Mouse (Mus musculus): ENCODE measurements around the gene Rpl27a.

Rpl27a gene

DNA sequence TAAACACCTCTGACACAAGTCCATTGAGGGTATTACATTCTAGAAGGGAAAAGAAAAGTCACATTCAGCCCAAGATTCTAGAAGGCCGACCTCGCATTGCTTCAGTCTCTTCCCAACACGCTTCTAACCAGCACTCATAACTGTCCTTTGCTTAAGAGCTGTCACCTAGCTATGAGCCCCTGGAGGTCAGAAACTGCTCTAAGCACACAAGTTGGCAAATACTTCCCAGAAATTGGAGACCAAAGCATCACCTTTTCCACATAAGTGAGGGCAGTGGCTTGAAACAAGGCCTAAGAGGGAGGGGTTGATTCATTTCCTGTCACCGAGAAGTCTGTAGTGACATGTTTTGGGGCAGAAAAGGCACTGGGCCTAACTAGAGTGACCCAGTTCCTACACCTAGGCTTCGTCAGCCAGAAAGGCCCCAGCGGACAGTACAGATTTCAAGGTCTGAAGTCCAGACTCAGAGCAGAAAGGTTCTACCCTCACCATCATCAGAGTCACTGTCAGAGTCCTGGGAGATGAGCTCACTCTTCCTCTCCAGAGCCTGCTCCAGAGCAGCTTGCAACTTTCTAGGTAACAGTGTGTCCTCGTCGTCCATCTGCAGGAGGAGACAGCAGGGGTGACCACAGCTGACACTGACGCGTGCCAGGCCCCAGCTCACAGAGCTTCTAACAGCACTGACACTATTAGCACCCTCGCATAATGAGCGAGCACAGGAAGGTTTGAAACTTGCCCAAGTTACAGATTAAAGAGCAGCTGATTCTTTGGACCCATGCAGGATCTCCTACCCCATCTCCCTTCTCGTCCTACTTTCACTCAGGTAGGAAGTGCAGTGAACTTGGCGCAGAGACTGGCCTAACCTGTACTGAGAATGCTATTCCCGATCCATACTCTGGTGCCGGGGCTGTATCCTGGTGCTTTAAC lies 7.1 kb downstream of the Rpl27a start:
- DNase-seq (ENCODE audit: low read depth), result no peak

- no peak for DNase-seq (ENCODE audit: low read depth)
Observed at GRCm38 (mm10) chr7:109527536-109527935, 8.6 kb downstream of the Rpl27a start.

DNA sequence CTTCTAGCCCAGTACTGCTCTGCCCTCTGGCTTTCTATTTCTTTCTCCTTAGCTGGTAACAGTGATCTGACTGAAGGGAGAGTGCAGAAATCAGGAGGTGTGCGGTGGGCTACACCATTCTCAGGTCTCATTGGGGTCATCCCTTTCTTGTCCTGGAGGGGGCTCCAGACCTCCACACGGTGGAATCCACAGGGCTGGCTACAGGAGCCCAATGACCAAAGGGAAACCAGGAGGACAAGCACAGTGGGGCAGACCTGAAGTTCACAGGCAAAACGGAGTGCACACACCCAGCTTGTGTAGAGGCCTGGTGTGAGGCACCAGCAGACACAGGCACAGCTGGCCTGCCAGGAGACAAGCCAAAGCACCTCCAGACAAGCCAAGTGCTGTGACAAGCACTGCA lies 9.4 kb downstream of the Rpl27a start:
- DNase-seq (ENCODE audit: low read depth), result no peak

DNA sequence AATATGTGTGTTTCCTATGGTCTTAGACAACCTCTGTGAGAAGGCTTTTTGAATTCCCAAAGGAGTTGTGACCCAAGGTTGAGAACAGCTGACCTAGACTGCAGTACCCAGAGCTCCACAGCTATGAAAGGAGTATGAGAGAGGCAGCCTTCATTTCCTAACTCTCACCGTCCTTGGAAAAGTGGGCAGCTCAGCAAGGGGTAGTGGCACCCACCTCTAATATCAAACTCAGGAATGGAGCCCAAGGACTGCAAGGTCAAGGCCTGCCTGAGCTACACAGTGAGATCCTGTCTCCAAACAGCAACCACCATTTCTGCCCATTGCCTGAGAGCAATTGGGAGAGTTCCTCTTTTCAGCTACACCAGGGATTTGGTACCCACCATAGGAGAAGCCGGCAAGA lies 10.8 kb downstream of the Rpl27a start:
- no peak for DNase-seq (ENCODE audit: low read depth)

GRCm38 (mm10) chr7:109531501-109531900 lies 12.6 kb downstream of the Rpl27a start:
- no peak for DNase-seq (ENCODE audit: low read depth)

GRCm38 (mm10) chr7:109532691-109533090 lies 13.7 kb downstream of the Rpl27a start:
- DNase-seq (ENCODE audit: low read depth), result no peak

- DNase-seq (ENCODE audit: low read depth), result peak; percentile 9
Observed at GRCm38 (mm10) chr7:109533129-109533528, 14.2 kb downstream of the Rpl27a start.

GRCm38 (mm10) chr7:109533888-109534287 lies 14.9 kb downstream of the Rpl27a start:
- no peak for DNase-seq (ENCODE audit: low read depth)

DNA sequence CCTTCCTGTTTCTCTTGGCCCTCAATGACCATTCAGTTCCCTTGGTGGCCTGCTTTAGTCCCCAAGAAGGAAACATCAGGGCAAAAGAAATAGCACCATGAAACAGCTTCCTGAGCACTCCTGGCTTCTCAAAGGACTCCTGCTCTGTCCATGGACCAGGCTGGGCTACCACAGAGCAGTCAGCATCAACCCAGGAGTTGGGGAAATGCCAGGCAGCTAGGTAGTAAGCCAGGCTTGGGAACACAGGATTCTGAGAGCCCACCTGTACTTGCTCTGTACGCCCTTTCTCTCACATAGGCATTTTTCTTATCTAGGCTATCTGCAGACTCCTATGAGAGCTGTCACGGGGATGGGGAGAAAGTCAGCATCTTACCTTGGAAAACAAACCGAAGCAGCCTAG lies 16.0 kb downstream of the Rpl27a start:
- DNase-seq (ENCODE audit: low read depth), result no peak

DNA sequence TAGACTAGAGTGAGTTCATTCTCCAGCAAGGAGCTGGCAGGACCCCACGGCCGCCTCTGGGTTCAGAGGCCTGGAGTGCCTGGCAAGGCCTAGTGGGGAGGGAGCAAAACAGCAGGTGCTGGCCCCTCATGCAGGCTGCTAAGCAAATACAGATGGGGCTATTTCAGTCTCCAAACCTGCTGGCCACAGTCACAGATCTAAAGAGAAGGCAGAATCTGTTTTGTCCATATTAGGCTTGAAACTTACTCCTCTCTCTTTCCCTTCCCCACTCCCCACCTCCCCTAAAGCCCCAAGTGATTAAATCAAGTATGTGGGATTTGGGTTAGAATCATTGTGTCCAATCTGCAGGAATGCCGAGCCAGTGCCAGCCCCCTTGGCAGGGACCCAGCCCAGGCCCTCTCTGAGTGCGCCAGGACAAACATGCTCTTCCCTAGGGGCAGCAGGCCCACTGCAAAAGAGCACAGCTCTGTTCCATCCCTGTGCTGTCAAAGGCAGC lies 17.6 kb downstream of the Rpl27a start:
- no peak for DNase-seq (ENCODE audit: low read depth)

- DNase-seq (ENCODE audit: low read depth), result no peak
Observed at GRCm38 (mm10) chr7:109540902-109541301, 22.0 kb downstream of the Rpl27a start.

- DNase-seq (ENCODE audit: low read depth), result no peak
Observed at GRCm38 (mm10) chr7:109541609-109542363, 22.8 kb downstream of the Rpl27a start.

DNA sequence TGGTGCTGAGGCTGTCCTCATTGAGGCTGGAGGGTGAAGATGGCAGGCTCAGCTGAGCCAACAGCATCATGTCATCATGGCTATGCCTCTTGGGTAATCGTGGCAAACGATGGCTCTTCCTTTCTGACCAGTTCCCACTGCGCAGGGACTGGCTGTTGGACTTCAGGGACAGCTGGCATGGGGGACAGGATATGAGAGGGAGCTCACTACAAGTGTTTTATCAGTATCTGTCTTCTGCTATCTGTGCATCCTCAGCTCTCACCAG lies 23.3 kb downstream of the Rpl27a start:
- no peak for DNase-seq (ENCODE audit: low read depth)

DNA sequence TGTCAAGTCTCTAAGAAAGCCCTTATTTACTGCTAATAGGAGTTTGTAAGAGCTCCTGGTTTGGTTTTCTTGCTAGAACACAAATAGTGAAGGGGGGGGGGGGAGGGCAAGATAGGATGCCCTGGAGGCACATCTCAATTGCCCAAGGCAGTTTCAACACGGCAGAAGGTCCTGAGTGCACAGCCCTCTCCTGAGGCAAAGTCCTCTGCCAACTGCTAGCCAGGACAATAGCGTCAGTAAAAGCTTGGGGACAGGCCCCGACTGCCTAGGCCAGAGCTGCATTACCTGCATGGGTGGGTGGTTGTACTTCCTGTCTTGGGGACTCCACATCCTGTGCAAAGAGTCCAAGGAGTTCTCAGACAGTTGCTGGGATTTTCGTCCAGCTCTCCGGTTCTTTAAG lies 25.8 kb downstream of the Rpl27a start:
- DNase-seq (ENCODE audit: low read depth), result no peak

DNA sequence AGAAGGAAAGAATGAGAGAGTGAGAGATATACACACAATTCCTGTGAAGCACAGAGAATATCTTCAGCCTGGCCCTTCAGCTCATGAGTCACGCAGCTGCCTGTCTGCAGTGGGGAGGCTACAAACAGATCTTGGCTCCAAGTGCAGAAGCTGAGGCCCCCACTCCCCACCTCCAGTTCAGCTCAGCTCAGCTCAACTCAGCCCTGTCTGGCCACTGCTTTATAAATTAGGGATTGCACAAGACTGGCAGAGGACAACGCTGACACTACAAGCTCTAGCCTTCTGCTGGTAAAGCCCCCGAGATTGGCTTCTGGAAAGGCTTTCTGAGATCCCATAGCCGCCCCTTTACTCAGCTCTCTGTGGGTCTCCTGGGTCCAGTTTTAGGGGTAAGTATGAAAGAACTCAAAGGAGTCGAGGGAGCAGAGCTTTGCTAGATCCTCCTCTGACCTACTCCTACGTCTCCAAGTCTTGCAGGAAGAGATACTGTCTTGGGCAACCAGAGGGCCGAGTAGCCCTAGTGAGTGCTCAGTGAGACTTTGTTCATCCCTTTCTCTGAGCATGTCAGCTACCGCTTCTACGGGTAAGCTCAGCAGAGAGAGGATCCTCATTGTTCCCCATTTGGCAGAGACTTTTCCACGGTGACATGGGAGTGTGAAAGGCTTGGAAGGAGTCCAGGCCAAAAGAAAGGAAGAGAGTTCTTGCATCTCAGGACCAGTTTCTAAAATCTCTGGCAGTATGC lies 26.5 kb downstream of the Rpl27a start:
- no peak for DNase-seq (ENCODE audit: low read depth)

GRCm38 (mm10) chr7:109546186-109546585 lies 27.2 kb downstream of the Rpl27a start:
- DNase-seq (ENCODE audit: low read depth), result no peak

DNA sequence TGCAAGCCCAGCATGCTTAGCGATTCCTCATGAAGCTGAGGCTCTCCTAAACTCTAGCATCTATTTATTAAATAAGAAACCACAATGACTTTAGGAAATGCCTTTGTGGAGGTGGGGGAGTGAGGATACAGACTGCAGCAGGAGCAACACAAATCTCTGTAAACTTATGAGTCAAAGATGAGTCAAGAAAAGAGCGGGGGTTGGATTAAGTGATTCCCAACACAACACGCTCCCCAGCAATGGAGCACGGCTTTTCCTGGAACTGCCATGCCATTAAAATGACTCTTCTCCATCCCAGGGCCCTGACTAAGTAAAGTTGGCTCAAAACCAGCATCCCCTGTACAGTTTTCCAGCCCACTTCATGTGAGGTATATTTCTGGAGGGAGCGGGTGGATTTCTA lies 27.8 kb downstream of the Rpl27a start:
- no peak for DNase-seq (ENCODE audit: low read depth)

- no peak for DNase-seq (ENCODE audit: low read depth)
Observed at GRCm38 (mm10) chr7:109559536-109559935, 40.6 kb downstream of the Rpl27a start.

DNA sequence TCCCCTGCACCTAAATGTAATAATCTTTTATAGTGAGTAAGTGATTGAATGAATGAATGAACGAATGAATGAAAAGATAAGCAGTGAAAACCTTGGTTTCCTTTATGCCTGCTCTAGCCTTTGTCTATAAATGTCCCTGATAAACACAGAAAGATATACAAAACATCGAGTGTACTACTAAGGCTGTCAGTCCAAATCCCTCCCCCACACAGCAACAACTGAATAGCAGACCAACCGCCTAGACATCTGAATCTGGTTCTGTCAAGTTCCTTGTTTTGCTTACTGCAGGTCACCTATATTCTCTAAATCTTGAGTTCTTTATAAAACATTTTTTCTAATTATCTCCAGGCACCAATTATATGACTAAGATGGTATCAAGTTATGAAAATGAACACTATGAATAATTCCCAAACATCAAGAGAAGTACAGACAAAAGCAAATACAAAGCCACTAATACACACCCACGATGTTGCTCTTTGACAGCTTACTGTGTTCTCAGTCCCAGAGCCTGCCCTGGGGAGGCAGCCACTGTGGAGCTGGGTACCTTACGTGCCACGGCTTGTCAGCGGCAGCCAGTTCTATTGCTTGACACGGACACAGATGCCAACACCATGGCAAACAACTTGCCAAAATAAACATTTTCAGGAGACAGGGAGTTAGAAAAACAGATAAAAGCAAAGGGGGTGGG lies 42.7 kb downstream of the Rpl27a start:
- no peak for DNase-seq (ENCODE audit: low read depth)

GRCm38 (mm10) chr7:109562154-109562599 lies 43.2 kb downstream of the Rpl27a start:
- DNase-seq (ENCODE audit: low read depth), result no peak

GRCm38 (mm10) chr7:109562676-109563075 lies 43.7 kb downstream of the Rpl27a start:
- no peak for DNase-seq (ENCODE audit: low read depth)

GRCm38 (mm10) chr7:109563775-109564362 lies 44.9 kb downstream of the Rpl27a start:
- DNase-seq (ENCODE audit: low read depth), result no peak

All from induced T-regulatory cell, adult 2 months (primary cell).